12 mouse cellular contexts compared by ENCODE assay signal in genomic region chr12:70720178-70720894, GRCm38 (mm10).
DNase-seq lines count a peak whose midpoint lies in the region; ATAC-seq and TF ChIP-seq lines count a peak whose summit lies in the region.
"Had no signal": no experiment of that assay in that cellular context is flagged by ENCODE, and none has a peak within 500 bp of the region (broad histone marks: within the 10 kb centered on the region; RNA-seq: fewer than 3 reads in every experiment).

No protein-coding gene starts in this region.

- no peaks in the 10 kb centered on the region for H3K36me3 ChIP-seq in kidney, embryonic 14.5 days (ENCODE audit: control insufficient read depth, insufficient read depth, low read length)
- H3K36me3 ChIP-seq in G1E (replicated peaks): no peaks in the 10 kb centered on the region
- H3K36me3 ChIP-seq in forebrain, embryonic 12.5 days (replicated peaks): no peaks in the 10 kb centered on the region
- H3K36me3 ChIP-seq: hindbrain, embryonic 13.5 days had no signal

- H3K27ac ChIP-seq in kidney, embryonic 14.5 days (ENCODE audit: low read depth, low read length): no peak overlapping the region
- H3K27ac ChIP-seq in forebrain, embryonic 12.5 days: no peak overlapping the region
- H3K27ac ChIP-seq: hindbrain, embryonic 13.5 days had no signal

- H3K4me3 ChIP-seq in kidney, embryonic 14.5 days (ENCODE audit: low read length): no peak overlapping the region
- no peak overlapping the region for H3K4me3 ChIP-seq in G1E (ENCODE audit: low read depth, low read length)
- H3K4me3 ChIP-seq in forebrain, embryonic 12.5 days (replicated peaks): no peak overlapping the region
- H3K4me3 ChIP-seq: erythroblast, embryonic 14.5 days; hindbrain, embryonic 13.5 days had no signal

- DNase-seq in kidney, postnatal 36 days: peak; percentile 7 to 19
- peak; percentile 69 for DNase-seq in 3134 (ENCODE audit: extremely low read depth, insufficient read length, low spot score)
- DNase-seq in G1E (ENCODE audit: low spot score): no peak
- DNase-seq in spleen, adult 18-20 months: no peak
- DNase-seq in ovary, postnatal 10 days (ENCODE audit: low spot score): no peak
- DNase-seq: cerebellum, postnatal 14 days had no signal

- H3K4me2 ChIP-seq in kidney, embryonic 14.5 days (replicated peaks; ENCODE audit: low read depth, low read length): no peak overlapping the region
- no peak overlapping the region for H3K4me2 ChIP-seq in forebrain, embryonic 12.5 days
- H3K4me2 ChIP-seq: heart, embryonic 11.5 days; hindbrain, embryonic 13.5 days had no signal

- 89% methylated on average over 12 of the region's 12 CpGs for WGBS in kidney, embryonic 14.5 days
- WGBS in forebrain, embryonic 12.5 days: 87% methylated on average over 12 of the region's 12 CpGs

- no peak for ATAC-seq in kidney, embryonic 14.5 days (ENCODE audit: low FRiP score, low TSS enrichment)
- no peak for ATAC-seq in G1E (ENCODE audit: extremely low read depth, insufficient number of reproducible peaks, low FRiP score, poor library complexity, severe bottlenecking)
- peak; percentile 90 for ATAC-seq in granulocyte monocyte progenitor cell, adult 5-6 weeks (replicated peaks; ENCODE audit: poor library complexity, severe bottlenecking)
- no peak for ATAC-seq in forebrain, embryonic 12.5 days (ENCODE audit: low FRiP score)

- H3K9ac ChIP-seq in kidney, embryonic 14.5 days (ENCODE audit: low read depth, low read length): no peak overlapping the region
- no peak overlapping the region for H3K9ac ChIP-seq in forebrain, embryonic 12.5 days
- H3K9ac ChIP-seq: hindbrain, embryonic 13.5 days had no signal

- no peaks in the 10 kb centered on the region for H3K27me3 ChIP-seq in kidney, embryonic 14.5 days (ENCODE audit: control insufficient read depth, insufficient read depth, low read length)
- H3K27me3 ChIP-seq in G1E (ENCODE audit: insufficient read depth, low read length): no peaks in the 10 kb centered on the region
- H3K27me3 ChIP-seq in forebrain, embryonic 12.5 days: no peaks in the 10 kb centered on the region
- H3K27me3 ChIP-seq: hindbrain, embryonic 13.5 days had no signal

- TF ChIP-seq CTCF in G1E (IDR thresholded peaks at IDR 0.05; ENCODE audit: low read depth, low read length): 0 out of 2 replicates have a peak, but pooled peaks have one; percentile 4

- H3K4me1 ChIP-seq in kidney, embryonic 14.5 days (ENCODE audit: control insufficient read depth, insufficient read depth, low read length): no peaks in the 10 kb centered on the region
- no peaks in the 10 kb centered on the region for H3K4me1 ChIP-seq in G1E (ENCODE audit: insufficient read depth, low read depth, low read length)
- H3K4me1 ChIP-seq in forebrain, embryonic 12.5 days: no peaks in the 10 kb centered on the region

- no peaks in the 10 kb centered on the region for H3K9me3 ChIP-seq in kidney, embryonic 14.5 days (ENCODE audit: control insufficient read depth, low read length)
- H3K9me3 ChIP-seq in G1E (replicated peaks): no peaks in the 10 kb centered on the region
- no peaks in the 10 kb centered on the region for H3K9me3 ChIP-seq in forebrain, embryonic 12.5 days
- H3K9me3 ChIP-seq: hindbrain, embryonic 13.5 days had no signal

Comparison
In these comparisons a context has a peak if more than half of its experiments do, and no peak if none do; other contexts are left out.
1. DNase-seq: peak in kidney, postnatal 36 days (2 of 2) and 3134 (single experiment); none in G1E (single experiment), spleen, adult 18-20 months (0 of 2) and ovary, postnatal 10 days (single experiment).